Mouse (Mus musculus) bone marrow macrophage, adult 2 months (primary cell): ENCODE measurements around the gene Insyn1. TPM values are rescaled to one million over a fixed set of nuclear protein-coding genes. Genes with fewer than 3 reads are reported as not detected.

Experiments
- H3K27ac ChIP-seq: 2 replicates; pipeline ENCODE4 v1.5.1; 2012; ENCODE audit warnings: low read depth, low read length; ENCODE audit not compliant: insufficient read depth
- H3K4me1 ChIP-seq: 2 replicates; pipeline ENCODE4 v1.6.1; 2012; ENCODE audit warnings: low read length; ENCODE audit not compliant: control insufficient read depth, insufficient read depth
- H3K4me3 ChIP-seq: 2 replicates; pipeline ENCODE4 v1.5.1; 2012; ENCODE audit warnings: mild to moderate bottlenecking, low read length, moderate library complexity; ENCODE audit not compliant: insufficient read depth
- CTCF ChIP-seq: IDR thresholded peaks from 2 replicates; pipeline ENCODE4 v1.5.1; 2012; ENCODE audit warnings: low read depth, mild to moderate bottlenecking, low read length, moderate library complexity
- POLR2A ChIP-seq: IDR thresholded peaks from 2 replicates; pipeline ENCODE4 v1.6.1; 2012; ENCODE audit warnings: mild to moderate bottlenecking, low read depth, low read length, borderline replicate concordance
- polyA plus RNA-seq: library from polyadenylated mRNA; stranded (reverse); fragments of >200 nt; gene quantifications from 2 replicates; pipeline ENCODE4 v1.2.4, GENCODE M21; 2012; ENCODE audit not compliant: missing spikeins, insufficient read depth, insufficient read length

The Insyn1 gene
- polyA plus RNA-seq, 1 experiment: not detected

DNA sequence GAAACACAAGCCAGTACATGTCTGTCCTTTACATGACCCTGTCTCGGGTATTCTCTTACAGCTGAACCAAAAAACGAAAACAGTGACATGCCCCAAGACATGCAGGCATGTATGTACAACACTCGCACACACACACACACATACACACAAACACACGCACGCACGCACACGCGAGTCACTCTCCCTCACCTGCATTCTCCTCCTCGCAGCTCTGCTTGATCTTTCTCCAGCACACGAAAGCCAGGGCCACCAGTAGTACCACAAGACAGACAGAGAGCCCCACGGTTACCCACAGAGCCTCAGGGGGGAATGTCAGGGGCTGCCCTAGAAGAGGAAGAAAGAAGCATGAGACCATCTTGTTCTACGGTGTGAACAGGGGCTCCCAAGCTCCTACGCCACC lies 42.0 kb downstream of the Insyn1 start:
- TF ChIP-seq POLR2A: no peak
- Histone ChIP-seq H3K4me1 (peaks cover 4% of the 10 kb centered on the region), H3K4me3 (no peak overlapping the region), H3K27ac (no peak overlapping the region)

DNA sequence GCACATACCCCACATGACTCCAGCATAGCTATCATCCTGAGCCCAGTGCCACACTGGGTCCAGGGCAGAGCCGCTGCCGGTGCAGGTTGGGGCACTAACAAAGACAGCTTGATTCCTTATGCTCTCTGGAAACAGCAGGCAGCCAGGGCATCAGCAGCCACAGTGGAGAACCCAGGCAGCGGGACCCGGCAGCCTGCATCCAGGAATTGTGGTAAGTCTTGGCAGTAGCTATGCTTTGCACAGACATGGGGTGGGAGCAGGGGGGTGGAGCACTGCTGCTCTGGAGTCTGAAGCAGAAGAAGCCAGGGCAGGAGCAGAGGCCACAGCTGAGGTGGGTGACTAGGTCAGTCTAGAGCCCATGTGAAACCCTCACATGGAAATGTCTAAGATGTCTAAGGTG lies 43.8 kb downstream of the Insyn1 start:
- TF ChIP-seq CTCF (no peak), POLR2A (no peak)
- Histone ChIP-seq H3K27ac (no peak overlapping the region), H3K4me3 (no peak overlapping the region), H3K4me1 (peaks cover 20% of the 10 kb centered on the region)

DNA sequence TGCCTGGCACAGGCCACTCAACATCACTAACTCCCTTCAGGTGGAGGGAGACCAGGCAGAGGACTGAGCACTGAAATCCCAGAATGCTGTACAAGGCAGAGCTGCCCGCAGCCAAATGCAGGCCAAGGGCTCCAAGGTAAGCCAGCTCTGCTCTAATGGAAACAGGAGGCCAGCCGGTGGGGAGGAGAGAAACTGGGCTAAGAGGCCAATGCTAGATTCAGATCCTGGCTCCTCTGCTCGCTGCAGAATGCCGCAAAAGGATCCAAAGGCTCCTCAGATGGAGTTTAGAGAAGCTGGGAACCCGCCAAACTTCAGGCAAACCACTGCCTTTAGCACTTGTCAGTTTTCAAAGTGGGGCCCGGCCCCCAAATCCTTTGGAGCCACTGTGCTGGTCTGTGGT lies 44.9 kb downstream of the Insyn1 start:
- TF ChIP-seq POLR2A: no peak
- TF ChIP-seq CTCF: no peak
- Histone ChIP-seq H3K27ac (no peak overlapping the region), H3K4me3 (no peak overlapping the region), H3K4me1 (peaks cover 28% of the 10 kb centered on the region)

DNA sequence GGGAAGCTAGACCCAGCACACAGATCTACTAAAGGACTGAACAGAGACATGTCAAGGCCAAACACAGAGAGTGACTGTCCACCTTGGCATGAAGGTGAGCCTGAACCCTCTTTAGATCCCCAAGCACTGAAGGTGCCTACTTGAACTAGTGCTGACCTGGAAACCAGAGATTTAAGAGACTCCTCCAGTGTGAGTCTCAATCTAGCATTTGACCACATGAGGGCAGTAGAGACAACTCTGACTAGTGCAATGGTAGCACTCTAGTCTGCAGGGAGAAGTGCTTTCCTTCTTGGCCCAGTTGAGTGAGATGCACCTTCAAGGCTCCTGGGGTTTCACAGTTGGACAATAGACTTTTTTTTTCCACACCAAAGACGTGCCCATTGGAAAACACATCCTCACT lies 46.4 kb downstream of the Insyn1 start:
- Histone ChIP-seq H3K4me1 (peaks cover 32% of the 10 kb centered on the region), H3K4me3 (no peak overlapping the region), H3K27ac (no peak overlapping the region)
- no peak for TF ChIP-seq POLR2A
- no peak for TF ChIP-seq CTCF

DNA sequence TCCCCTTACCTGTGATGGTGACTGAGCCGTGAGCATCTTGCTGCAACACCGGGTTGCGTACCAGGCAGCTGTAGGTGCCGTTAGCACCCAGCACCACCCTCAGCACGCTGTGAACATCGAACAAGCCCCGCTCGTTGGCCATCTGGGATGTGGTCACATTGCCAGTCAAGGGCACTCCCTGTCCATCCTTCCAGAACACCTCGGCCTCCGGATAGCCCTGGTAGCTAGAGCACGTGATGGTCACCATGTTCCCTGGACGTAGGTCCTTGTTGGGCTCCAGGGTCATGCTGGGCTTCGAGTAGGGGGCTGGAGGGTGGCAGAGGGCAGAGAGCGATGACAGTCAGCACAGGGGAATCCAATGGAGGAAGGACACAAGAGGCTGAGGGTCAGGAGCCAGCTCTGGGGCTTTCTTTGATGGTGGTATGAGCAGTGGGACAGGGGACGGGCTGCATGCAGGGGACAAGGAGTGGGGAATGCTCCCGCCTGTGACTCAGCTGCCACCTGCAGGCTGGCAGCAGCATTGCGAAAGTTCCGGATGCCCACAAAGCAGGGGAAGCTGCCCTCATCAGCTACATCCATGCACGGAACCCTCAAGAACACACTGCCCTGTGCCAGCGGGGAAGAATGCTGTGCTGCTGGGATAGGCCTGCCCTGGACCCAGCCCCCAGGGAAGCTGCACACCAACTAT lies 47.2 kb downstream of the Insyn1 start:
- H3K27ac ChIP-seq: no peak overlapping the region
- no peak overlapping the region for H3K4me3 ChIP-seq
- H3K4me1 ChIP-seq: peaks cover 33% of the 10 kb centered on the region
- TF ChIP-seq CTCF (peak; percentile 38; the same call in 1 of the 2 replicates), POLR2A (no peak)

DNA sequence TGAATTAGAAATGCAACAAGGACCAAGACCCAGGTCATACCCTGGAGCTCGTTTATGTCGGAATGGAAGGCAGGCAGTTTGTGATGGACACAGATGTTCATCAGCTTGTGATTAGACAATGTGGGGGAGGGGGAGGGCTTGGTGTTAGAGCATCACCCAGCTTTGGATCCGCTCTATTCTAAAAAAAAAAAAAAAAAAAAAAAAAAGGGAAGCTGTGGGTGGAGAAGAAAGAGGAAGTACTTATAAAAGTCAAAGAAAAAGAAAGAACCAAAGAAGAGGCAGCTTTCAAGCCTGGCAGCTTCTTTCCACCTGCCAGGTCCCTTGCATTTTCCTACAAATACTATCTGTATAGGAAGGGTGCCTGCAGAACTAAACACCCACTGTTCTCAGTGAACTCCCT lies 49.4 kb downstream of the Insyn1 start:
- Histone ChIP-seq H3K27ac (peak overlapping the region; percentile 63), H3K4me3 (no peak overlapping the region), H3K4me1 (peaks cover 51% of the 10 kb centered on the region)
- no peak for TF ChIP-seq POLR2A
- TF ChIP-seq CTCF: no peak

DNA sequence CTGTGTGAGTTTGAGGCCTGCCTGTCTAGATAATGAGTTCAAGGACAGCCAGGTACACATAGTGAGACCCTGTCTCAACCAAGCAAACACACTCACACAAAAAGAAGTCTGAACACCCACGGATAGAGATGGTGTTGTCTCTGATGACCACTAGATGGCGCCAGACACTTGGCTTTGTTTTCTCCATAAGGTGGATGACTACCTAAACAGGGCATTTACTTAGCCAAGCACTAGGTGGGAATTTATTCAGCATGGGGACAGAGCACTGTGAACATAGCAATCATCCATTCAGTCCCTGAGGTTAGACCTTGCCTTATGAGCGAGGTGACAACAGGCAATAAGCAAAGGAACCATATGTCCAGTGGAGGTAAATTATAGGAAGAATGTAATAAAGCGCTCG lies 51.5 kb downstream of the Insyn1 start:
- TF ChIP-seq POLR2A (no peak), CTCF (no peak)
- H3K4me1 ChIP-seq: peaks cover 58% of the 10 kb centered on the region
- H3K27ac ChIP-seq: no peak overlapping the region
- H3K4me3 ChIP-seq: no peak overlapping the region

DNA sequence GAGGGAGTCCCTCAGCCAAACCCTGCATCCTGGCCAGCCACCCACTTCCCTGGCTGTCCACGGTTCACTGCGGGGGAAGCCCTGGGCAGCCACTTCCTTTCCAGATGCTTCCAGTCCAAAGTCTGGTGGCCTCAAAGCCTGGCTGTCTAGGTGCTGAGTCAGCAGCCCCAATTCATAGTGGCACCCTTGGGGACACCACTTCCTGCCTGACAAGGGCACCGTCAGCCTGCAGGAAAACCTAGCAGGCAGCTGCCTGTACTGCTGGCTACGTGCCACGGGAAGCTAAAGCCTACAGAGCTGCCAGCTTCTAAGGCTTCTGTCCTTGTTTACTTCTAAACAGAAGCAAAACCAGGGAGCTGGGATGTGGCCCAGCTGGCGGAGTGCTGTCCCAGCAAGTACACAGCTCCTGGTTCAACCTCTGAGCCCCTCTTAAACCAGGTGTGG lies 53.5 kb downstream of the Insyn1 start:
- Histone ChIP-seq H3K4me1 (peaks cover 59% of the 10 kb centered on the region), H3K27ac (peak overlapping the region; percentile 71), H3K4me3 (no peak overlapping the region)
- TF ChIP-seq POLR2A (no peak), CTCF (no peak)

DNA sequence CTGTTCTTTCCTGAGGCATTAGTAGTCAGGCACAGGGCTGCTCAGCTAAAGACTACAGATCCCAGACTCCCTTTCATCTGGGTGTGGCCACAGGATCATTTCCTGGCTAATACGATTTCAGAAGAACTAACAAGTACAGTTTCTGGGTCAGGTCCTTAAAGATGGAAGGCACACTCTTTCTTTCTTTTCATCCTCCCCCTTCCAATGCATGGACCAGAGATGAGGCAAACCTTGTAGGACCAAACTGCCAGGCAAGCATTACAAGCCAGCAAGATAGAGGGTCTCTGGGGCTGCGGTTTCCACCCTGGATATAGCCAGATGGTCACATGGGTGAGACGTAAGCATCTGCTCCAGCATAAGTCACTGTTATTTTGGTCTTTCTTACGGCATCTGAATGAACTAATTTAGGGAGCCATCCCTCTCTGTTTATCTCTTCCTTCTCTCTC lies 56.5 kb downstream of the Insyn1 start:
- TF ChIP-seq POLR2A (no peak), CTCF (no peak)
- Histone ChIP-seq H3K27ac (peak overlapping the region; percentile 80), H3K4me3 (peak overlapping the region; percentile 54), H3K4me1 (peaks cover 70% of the 10 kb centered on the region)

DNA sequence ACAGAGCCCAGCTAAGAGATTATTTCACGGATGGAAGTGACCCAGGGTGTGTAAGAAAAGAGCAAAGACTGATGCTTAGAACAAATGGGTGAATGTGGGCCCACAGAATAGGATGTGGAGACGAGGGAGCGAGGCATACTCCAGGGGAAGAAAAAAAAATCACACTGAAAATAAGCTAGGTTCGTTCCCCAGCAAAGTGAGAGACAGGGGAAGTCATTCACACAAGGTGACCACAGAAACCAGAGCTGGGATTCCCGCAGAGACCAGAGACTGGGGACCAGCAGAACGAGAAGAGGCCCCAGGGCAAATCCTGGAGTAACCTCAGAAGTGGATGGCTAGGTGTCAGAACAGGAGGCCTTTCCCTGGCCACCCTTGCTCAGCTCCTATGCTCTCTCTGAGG lies 57.0 kb downstream of the Insyn1 start:
- Histone ChIP-seq H3K4me1 (peaks cover 73% of the 10 kb centered on the region), H3K4me3 (peak overlapping the region; percentile 54), H3K27ac (peak overlapping the region; percentile 80)
- TF ChIP-seq POLR2A: no peak
- no peak for TF ChIP-seq CTCF
